Mouse (Mus musculus) cerebellum, adult 2 months (tissue): ENCODE results near the gene Ssh2.

Experiments used
- CTCF ChIP-seq: fragments of 200-500 bp; IDR thresholded peaks from 2 replicates; pipeline ENCODE4 v1.5.1; 2011; ENCODE audit warnings: low read depth, mild to moderate bottlenecking, control low read depth, low read length, moderate library complexity, borderline replicate concordance; ENCODE audit not compliant: insufficient read depth
- POLR2A ChIP-seq: fragments of 200-500 bp; IDR thresholded peaks from 2 replicates; pipeline ENCODE4 v1.6.1; 2011; ENCODE audit warnings: low read length, control low read depth, borderline replicate concordance; ENCODE audit not compliant: insufficient read depth

DNA sequence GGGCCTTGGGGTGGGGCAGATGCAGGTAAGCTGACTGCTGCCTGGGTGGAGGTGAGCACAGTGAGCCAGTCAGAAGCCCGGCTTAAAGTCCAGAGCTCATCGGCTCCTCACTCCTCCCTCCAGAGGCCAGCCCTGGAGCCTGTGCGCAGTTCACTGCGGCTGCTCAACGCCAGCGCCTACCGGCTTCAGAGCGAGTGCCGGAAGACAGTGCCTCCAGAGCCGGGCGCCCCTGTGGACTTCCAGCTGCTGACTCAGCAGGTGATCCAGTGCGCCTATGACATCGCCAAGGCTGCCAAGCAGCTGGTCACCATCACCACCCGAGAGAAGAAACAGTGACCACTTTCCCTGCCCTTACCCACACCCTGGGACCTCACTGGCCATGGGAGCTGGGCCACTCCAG, 290.2 kb downstream of the Ssh2 start:
- no peak for TF ChIP-seq CTCF
- no peak for TF ChIP-seq POLR2A
